Mouse (Mus musculus) myocyte (in vitro differentiated cells): Measurements from ENCODE around the gene Prrt2.

Source experiments
- CEBPB ChIP-seq: IDR thresholded peaks from 2 replicates; pipeline ENCODE4 v1.6.1; 2011; ENCODE audit warnings: mild to moderate bottlenecking, moderate library complexity; ENCODE audit not compliant: poor library complexity, insufficient read depth, severe bottlenecking
- MAX ChIP-seq: IDR thresholded peaks from one replicate; pipeline ENCODE4 v1.6.1; 2011; ENCODE audit warnings: low read depth, mild to moderate bottlenecking, control low read depth
- MYOD1 ChIP-seq, 3 experiments: IDR thresholded peaks; one replicate each; pipeline ENCODE4 v1.6.1; 2011; ENCODE audit warnings: control low read depth in 2 of 3, low read depth in 2 of 3, mild to moderate bottlenecking in 2 of 3, moderate library complexity in 1 of 3; ENCODE audit not compliant: insufficient read length in 2 of 3, control insufficient read depth in 1 of 3
- MYOG ChIP-seq, 3 experiments: IDR thresholded peaks; one replicate each; pipeline ENCODE4 v1.6.1; 2011; ENCODE audit warnings: control low read depth in 2 of 3, low read depth in 2 of 3, mild to moderate bottlenecking in 2 of 3; ENCODE audit not compliant: insufficient read length in 2 of 3, control insufficient read depth in 1 of 3, insufficient read depth in 1 of 3
- POLR2A ChIP-seq: IDR thresholded peaks from one replicate; pipeline ENCODE4 v1.6.1; 2011; ENCODE audit warnings: low read depth, mild to moderate bottlenecking, control low read depth, moderate library complexity; ENCODE audit not compliant: insufficient read length
- POLR2AphosphoS2 ChIP-seq: IDR thresholded peaks from one replicate; pipeline ENCODE4 v1.6.1; 2011; ENCODE audit warnings: low read depth, control low read depth; ENCODE audit not compliant: insufficient read length
- REST ChIP-seq: IDR thresholded peaks from one replicate; pipeline ENCODE4 v1.6.1; 2011; ENCODE audit warnings: mild to moderate bottlenecking, control low read depth, moderate library complexity; ENCODE audit not compliant: insufficient read depth, insufficient read length
- SRF ChIP-seq: IDR thresholded peaks from one replicate; pipeline ENCODE4 v1.6.1; 2011; ENCODE audit warnings: low read depth; ENCODE audit not compliant: control insufficient read depth, insufficient read length
- TCF12 ChIP-seq: IDR thresholded peaks from one replicate; pipeline ENCODE4 v1.6.1; 2011; ENCODE audit warnings: mild to moderate bottlenecking, control low read depth; ENCODE audit not compliant: poor library complexity, insufficient read depth, severe bottlenecking
- TCF3 ChIP-seq: IDR thresholded peaks from one replicate; pipeline ENCODE4 v1.6.1; 2011; ENCODE audit warnings: low read depth, control low read depth; ENCODE audit not compliant: insufficient read length
- USF1 ChIP-seq: IDR thresholded peaks from one replicate; pipeline ENCODE4 v1.6.1; 2011; ENCODE audit warnings: low read depth, mild to moderate bottlenecking, control low read depth, moderate library complexity

DNA sequence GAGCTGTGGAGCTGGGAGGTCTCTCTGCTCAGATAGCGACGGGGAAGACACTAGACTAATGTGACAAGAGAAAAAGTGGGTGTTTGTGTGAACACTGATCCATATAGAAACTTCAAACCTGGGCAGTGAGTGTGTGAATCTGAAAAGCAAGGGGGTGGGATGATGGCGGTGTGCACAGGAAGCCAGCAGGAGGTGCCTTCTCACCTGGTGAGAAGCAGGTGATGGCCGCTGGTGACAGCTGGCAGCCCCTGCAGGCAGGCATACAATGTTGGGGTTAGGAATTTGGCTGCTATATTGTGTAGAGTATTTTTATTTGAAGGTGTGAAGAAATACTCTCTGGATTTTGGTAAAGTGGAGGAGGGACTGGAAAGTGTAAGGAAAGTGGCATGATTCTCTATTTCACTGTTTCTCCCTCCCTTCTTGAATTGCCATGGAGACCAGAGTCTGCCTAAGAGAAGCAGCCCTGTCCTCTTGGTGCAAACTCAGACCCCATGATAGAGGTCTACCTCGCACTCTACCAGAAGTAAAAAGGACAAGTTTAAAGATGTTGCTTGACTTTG lies 34.1 kb upstream of the Prrt2 start:
- TF ChIP-seq POLR2A, result no peak
- TF ChIP-seq TCF3, result no peak
- no peak for TF ChIP-seq USF1
- no peak for TF ChIP-seq CEBPB
- no peak for TF ChIP-seq MAX
- TF ChIP-seq MYOG (IDR thresholded peaks at IDR 0.05; ENCODE audit: control insufficient read depth in 1 of 3, insufficient read depth in 1 of 3, insufficient read length in 2 of 3, low read depth in 2 of 3), result no peak
- no peak for TF ChIP-seq REST
- no peak for TF ChIP-seq POLR2AphosphoS2
- no peak for TF ChIP-seq TCF12
- no peak for TF ChIP-seq SRF
- no peak for TF ChIP-seq MYOD1 (IDR thresholded peaks at IDR 0.05; ENCODE audit: control insufficient read depth in 1 of 3, insufficient read length in 2 of 3, low read depth in 2 of 3)
